Mouse (Mus musculus) frontal cortex, adult 2 months (tissue): Measurements from ENCODE around the gene Ogfod1. TPM values are rescaled to one million over a fixed set of nuclear protein-coding genes. Genes with fewer than 3 reads are reported as not detected.

Source experiments
- DNase-seq, 2 experiments: peaks; one replicate each; pipeline ENCODE4 v3.0.0; 2022; ENCODE audit warnings: low spot score in 1 of 2; ENCODE audit errors: extremely low spot score in 1 of 2
- polyA plus RNA-seq: library from polyadenylated mRNA; depleted of rRNA; stranded (reverse); fragments of >200 nt; gene quantifications from 2 replicates; pipeline ENCODE4 v1.2.3, GENCODE M21; 2012; rRNA removed

Gene Ogfod1
- polyA plus RNA-seq, result 48.7 and 52.5 TPM in 2 replicates

DNA sequence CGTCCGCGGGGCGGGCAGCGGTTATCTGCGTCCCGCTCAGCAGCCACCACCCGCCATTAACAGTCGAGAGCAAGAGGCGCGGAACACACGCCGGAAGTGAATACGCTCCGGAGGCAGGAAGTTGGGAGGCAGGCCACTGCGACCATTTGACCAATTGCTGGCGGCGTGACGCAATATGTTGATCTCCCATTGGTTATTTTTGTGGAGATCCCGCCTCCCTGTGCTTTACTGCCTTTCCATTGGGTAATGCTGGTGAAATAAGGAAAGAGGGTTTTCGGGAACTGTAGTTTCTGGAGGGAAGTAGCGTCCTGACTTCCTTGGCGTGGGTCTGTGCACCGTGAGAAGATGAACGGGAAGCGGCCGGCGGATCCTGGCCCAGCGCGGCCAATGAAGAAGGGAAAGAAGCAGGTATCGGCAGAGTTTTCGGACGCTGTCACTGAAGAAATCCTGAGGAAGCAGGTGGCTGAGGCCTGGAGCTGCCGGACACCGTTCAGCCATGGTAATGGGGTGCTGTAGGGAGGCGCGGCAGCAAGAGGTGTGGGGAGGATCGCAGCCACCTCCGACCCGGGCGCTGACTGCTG lies at the start of gene Ogfod1, which contains the start of gene Nudt21:
TSS of gene Ogfod1 (plus strand) at position 255 of the 581 bp plus-strand sequence.
TSS of gene Nudt21 (minus strand) at position 88 of the 581 bp plus-strand sequence.
- DNase-seq, result peak; percentile 96 to 99

- DNase-seq, result no peak
Measured at GRCm38 (mm10) chr8:93989739-93990138, 47.3 kb upstream of the Ogfod1 start.

- DNase-seq, result no peak
Measured at GRCm38 (mm10) chr8:93998961-93999360, 38.0 kb upstream of the Ogfod1 start.

DNA sequence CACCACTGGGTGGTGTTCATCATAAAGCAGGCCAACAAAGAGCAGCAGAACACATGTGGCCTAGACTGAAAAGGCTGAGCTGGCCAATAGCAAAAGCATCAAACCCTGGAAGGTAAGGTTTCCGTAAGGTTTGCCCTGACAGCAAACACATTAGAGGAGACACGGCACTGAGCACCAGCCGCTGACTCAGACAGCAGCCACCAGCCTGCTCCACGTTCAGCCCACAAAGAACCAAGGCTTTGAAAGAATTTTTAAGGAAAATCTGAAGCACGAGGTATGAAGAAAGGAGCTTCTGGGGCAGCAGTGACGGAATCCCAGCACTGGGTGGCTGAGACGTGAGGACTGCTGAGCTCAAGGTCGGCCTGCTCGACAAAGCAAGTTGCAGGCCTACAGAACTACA lies 32.9 kb upstream of the Ogfod1 start:
- peak in 1 of 2 experiments; percentile 36 for DNase-seq

GRCm38 (mm10) chr8:94009243-94009845 lies 27.7 kb upstream of the Ogfod1 start:
- no peak for DNase-seq

- no peak for DNase-seq
Measured at GRCm38 (mm10) chr8:94010101-94010705, 26.8 kb upstream of the Ogfod1 start.

DNA sequence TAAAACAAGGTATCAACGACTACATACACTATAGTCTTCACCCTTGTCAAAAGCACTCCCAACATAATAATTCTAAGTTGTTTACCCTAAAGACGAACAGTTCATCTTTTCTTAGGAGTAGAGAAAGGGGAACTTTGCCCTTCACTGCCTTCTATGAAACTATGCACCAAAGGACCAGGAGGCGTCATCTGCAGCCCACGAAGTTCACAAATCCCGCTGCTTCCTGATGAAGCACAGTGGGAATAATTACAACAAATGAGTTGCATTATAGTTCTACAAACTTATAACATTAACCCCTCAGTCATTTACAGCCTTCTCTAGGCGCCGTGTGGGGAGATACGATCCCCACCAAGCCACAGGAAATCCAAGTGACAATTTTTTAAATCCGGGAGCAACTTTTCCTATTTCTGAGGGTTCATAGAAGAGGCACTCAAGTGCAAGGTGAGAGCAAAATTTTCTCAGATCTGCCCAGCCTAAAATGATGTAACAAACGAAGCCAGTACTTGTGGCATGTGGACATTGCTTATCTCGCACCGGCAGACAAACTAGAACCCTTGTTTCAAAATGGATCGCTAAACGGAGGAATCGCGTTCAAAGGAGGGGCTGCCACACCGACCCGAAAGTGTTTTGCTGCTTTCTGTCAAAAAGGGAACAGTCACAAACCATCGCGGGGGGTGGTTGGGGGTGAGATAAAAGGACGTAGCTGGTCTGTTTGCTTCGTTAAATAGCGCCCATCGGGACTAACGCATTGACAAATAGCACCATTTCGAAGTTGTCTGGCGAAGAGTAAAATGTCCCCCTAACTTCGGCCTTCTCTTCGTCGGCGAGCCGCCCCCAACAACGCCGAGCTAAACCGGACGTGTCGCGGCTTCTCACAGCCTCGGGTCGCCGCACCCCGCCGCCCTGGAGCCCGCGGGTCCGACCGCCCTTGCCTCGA lies 25.7 kb upstream of the Ogfod1 start:
- DNase-seq, result no peak

- DNase-seq, result peak in 1 of 2 experiments; percentile 52
Measured at GRCm38 (mm10) chr8:94012013-94012951, 24.7 kb upstream of the Ogfod1 start, which contains the start of gene Amfr. Amfr (minus strand) TSS chr8:94012842.

GRCm38 (mm10) chr8:94013026-94013612 lies 23.9 kb upstream of the Ogfod1 start:
- DNase-seq, result no peak

GRCm38 (mm10) chr8:94023916-94024315 lies 13.1 kb upstream of the Ogfod1 start:
- no peak for DNase-seq

DNA sequence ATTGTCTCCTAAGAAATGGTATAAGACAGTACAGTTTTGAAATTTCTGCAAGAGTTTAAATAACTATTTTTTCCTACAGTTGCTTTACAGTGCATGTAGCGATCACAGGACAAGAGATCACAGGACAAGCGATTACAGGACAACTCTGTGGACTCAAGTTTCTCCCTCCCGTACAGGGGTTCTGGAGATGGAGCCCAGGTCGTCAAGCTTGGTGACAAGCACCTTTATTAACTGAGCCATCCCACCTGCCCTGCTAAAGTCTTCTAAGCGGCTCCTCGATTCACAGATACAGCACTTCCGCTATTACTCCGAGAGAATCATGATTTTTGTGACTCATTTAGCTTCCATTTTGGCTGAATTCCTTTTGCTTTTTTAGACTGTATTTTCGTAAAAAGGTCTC lies 7.3 kb upstream of the Ogfod1 start:
- no peak for DNase-seq

DNA sequence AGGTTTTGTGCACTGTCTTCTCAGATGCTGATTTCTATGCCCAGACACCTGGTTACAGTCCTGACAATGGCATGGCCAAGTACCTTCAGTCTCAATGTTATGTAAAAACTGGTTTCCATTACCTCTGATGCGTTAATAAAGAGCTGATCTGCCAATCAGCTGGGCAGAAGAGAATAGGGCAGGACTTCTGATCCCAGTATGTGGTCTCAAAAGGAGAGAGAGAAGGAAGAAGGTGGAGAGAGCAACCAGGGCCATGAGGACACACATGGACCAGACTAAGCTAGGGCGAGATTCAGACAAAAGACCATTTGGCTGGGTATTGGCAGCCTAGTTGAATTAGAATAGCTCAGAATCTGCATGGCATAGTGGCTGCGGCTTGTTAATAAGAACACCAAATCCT lies 3.4 kb upstream of the Ogfod1 start:
- no peak for DNase-seq

DNA sequence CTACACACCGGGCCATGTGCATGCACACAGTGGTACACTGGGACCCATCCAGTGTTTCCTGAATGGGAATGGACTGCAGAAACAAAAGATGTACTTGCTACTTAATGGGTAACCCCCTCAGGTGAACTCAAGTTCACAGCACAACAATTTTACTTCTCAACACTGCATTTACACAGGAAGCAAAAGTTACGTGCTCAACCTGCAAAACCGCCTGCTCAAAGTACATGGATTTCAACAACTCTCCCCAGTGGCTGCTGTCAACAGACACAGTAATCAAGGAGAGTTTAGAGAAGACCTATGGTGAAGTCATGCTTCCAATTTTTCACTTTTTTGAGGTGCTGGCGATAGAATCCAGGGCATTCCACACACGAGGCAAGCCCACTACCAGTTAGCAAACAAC lies 1.8 kb upstream of the Ogfod1 start:
- DNase-seq, result no peak

DNA sequence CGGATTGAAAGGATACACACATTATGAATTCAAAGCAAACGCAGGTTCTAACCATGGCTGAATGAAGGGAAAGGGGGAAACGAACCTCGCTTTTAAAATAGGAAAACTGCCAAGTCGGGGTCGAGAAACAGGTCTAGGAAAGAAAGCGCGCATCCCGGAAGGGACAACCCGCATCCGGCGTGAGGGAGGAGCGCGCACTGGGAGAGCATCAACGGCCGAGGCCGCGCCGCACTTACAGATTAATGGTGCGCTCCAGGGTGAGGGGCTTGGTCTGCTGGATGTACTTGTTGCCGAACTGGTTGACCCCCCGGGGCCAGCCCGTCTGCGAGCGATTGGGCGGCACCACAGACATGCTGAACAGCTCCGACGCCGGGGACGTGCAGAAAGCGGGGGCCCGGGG lies 457 bp upstream of the Ogfod1 start:
- peak; percentile 26 to 64 for DNase-seq

DNA sequence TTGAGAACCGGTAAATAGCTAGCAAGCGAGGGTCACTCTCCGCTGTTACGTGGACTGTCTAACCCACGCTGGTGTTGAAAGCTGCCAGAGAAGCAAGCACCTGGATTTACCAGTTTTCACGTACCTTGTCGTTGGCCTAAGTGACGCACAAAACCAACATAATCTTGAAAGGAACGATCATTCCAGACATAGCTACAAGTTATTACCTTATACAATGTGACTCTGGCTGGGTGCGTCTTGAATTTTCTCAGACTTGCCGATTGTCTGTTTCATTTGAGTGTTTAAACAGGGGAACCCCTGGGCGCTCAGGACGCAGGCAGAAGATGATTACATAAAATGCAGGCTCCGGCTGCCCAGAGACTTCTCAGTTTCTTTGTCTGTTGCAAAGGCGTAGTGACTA lies 808 bp downstream of the Ogfod1 start:
- DNase-seq, result peak in 1 of 2 experiments; percentile 35

GRCm38 (mm10) chr8:94047845-94048244 lies 10.8 kb downstream of the Ogfod1 start:
- no peak for DNase-seq

DNA sequence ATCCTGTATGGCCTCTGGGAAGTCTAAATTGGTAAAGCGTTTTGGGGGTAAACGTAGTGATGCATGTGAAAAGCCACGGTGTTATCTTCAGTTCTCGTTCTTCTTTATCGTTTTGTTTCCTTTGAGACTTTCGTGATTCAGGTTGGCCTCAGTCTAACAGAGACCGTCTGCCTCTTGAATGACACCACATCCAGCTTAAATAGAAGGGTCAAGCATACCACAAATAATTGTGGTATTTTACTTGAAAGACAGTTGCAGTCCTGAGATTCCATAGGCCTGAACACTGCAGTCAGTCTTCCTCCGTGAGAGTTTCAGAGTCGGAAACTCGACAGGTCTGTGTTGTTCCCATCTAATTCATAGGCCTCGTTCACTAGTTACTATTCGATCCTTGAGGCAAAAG lies 15.7 kb downstream of the Ogfod1 start:
- no peak for DNase-seq

DNA sequence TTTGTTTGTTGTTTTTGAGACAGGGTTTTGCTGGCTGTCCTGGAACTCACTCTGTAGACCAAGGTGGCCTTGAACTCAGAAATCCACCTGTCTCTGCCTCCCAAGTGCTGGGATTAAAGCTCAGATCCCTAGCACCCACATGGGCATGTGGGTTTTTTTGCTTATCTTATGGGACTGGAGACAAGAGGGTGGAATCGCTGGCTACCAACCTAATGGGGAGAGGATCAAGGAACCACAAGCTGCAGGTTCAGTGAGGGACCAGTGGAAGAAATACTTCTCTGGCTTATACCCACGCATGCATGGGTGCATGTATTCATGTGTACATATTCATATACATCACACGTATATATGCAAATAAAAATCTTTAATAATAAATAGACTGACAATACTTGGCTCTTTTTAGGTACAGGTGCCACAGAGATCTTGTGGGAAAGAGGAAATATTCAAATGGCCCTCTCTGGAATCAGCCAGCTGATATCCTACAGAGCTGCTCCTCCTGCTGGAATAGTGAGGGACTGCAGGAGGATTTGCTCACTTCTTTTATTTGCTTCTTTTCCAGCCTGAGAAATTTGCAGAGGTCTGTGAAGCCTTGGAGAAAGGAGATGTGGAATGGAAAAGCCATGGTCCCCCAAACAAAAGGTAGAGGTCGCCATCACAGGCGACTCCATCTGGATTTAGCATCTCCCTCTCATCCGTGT lies 20.3 kb downstream of the Ogfod1 start:
- DNase-seq, result peak in 1 of 2 experiments; percentile 79
